Mouse (Mus musculus): ENCODE measurements around the gene Stard7.
"Not testable (repeated sequence)": the region's sequence is repeated elsewhere in the genome, so short reads cannot be mapped to it uniquely, and the experiment has no call there.

Gene Stard7

GRCm38 (mm10) chr2:127275551-127276320, 5.7 kb downstream of the Stard7 start:
- no peak for DNase-seq (ENCODE audit: low read depth)

DNA sequence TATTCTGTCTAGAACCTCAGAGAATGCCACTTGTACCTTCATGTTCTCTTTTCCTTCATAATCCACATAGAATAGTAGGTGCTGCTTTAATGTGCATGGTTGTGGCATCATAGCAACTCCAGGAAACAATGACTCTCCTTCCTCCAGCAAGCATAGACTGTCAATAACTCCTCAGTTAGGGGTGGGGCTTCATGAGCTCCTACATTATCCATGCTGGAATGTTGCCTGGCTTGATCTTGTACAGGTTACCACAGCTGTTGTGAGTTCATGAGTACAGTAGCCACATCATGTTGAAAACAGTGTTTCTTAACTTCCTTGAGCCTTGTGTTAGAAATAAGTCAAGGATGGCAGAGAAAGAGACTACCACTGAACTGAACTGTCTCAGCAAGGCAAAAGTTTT, 8.1 kb downstream of the Stard7 start:
- DNase-seq (ENCODE audit: low read depth): no peak

GRCm38 (mm10) chr2:127292250-127292649, 22.2 kb downstream of the Stard7 start:
- no peak for DNase-seq (ENCODE audit: low read depth)

GRCm38 (mm10) chr2:127297001-127297805, 27.2 kb downstream of the Stard7 start:
- DNase-seq (ENCODE audit: low read depth): no peak

DNA sequence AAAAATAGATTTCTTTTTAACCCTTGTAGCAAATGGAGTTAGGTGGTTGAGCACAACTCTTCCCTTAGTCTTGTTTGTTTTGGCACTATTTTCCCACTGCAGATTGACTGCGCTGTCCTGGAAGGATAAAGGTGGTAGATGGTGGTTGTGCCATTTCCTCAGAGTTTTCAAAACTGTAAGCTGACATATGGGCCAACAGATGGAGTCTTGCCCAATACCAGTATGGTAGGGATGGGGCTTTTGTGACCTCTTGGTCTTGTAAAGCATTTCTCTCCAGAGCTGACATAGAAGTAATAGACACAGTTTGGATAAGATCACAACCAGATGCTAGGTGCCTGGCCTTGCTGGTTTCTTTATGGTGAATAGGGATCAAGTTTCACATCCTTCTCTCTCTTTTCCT, 28.0 kb downstream of the Stard7 start:
- no peak for DNase-seq (ENCODE audit: low read depth)

DNA sequence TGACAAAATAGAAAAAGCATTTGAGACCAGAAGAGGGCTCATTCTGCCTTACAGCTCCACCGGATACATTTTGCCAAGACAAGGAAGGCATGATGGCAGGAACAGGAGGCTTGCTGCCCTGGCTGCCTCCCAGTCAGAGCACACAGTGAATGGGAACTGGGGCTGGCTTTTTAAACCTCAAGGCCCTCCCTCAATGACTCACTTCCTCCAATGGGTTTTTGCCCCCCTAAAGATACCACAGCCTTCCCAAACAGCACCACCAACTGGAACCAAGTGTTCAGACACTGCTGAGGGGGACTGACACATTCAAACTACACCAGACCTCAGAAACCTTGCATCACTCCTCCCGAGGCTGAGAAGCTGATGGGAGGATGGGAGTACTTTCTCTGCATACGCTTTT, 30.7 kb downstream of the Stard7 start:
- no peak for DNase-seq (ENCODE audit: low read depth)

GRCm38 (mm10) chr2:127301883-127302282, 31.9 kb downstream of the Stard7 start:
- no peak for DNase-seq (ENCODE audit: low read depth)

GRCm38 (mm10) chr2:127304192-127304591, 34.2 kb downstream of the Stard7 start:
- DNase-seq (ENCODE audit: low read depth): not testable (repeated sequence)

- DNase-seq (ENCODE audit: low read depth): no peak
Observed at GRCm38 (mm10) chr2:127304609-127305210, 34.7 kb downstream of the Stard7 start.

DNA sequence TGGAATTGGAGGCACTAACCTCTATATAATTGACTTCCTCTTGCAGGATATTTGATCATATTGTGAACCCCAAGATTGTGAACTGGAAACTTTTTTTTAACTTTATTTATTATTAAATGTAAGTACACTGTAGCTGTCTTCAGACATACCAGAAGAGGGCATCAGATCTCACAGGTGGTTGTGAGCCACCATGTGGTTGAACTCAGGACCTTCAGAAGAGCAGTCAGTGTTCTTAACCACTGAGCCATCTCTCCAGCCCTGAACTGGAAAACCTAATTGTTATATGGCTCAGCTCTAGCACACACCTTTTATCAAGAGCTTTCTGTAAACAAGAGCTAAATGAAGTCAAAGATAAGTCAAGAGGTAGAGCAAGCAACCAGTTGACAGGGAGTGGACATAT, 36.1 kb downstream of the Stard7 start:
- DNase-seq (ENCODE audit: low read depth): no peak

DNA sequence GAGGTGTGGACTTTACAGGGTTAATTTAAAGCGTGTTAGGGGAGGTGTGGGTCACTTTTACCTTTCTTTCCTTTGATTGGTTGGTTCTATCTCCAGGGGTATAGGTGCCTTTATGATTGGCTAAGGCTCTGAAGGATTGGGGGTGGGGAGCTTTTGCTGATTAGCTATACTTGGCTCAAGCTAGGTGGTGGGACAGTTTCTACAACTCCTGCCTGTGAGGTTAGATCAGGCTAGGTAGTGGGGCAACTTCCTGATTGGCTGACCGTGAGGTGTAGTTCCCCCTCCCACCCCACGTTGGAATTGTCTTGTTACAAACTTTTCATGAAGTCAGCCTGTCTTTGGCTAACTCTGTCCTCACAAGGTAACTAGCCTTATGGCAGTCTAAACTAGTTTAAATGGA, 37.2 kb downstream of the Stard7 start:
- no peak for DNase-seq (ENCODE audit: low read depth)

DNA sequence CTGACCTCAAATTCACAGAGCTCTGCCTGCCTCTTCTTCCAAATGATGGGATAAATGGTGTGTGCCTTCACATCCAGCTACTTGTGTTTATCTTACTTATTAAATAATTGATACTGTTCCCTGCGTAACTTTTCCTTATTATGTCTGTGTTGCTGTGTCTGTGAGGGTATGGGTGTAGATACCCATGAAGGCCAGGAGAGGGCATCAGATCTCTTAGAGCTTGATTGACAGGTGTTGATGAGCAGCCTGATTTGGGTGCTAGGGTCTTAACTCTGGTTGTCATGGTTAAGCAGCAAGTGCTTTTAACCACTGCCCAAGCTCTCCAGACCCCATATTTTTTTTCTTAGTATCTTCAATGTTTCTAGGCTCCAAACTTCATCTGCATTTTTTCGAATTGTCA, 38.6 kb downstream of the Stard7 start:
- no peak for DNase-seq (ENCODE audit: low read depth)

DNA sequence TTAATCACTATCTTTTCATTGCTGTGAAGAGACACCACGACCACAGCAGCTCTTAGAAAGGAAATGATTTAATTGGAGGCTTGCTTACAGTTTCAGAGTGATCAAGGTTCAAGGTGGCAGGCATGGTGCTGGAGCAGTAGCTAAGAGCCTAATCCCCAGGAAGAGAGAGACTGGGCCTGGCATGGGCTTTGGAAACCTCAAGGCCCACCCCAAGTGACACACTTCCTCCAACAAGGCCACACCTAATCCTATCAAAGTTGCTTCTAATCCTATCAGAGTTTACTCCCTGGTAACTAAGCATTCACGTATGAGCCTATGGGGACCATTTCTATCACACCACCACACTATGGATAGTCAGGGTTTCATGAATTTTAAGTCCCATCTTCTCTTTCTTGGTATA, 40.2 kb downstream of the Stard7 start:
- no peak for DNase-seq (ENCODE audit: low read depth)

DNA sequence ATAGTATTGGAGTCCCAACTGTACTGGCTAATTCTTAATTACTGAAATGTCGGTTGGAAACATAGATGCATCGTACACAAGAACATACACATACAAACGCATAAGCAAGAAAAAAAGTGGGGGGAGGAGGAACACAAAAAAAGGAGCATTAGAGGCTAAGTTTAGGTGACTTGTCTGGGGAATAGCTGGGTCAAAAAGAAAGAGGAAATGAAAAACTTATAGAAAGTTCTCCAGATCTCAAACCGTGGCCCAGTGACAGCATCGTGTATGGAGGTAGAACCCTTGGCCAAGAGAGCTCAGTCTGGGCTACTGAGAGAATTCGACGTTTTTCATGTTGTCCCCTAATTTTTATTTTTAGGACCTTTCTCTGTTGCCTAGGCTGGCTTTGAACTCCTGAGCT, 40.7 kb downstream of the Stard7 start:
- DNase-seq (ENCODE audit: low read depth): no peak

DNA sequence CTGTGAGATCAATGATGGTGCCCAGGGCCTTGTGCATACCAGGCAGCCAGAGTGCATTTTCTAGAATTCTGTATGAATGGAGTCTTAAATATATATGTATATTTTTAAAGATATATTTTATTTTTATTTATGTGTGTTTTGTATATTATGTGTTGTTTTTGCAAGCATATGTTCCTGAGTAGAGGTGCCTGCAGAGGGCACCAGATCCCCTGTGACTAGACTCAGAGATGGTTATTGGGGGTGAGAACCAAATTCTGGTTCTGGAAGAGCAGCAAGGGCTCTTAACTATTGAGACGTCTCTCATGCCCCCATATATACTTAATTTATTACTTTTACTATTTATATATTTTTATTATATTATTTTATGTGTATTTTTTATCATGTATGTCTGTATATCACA, 41.2 kb downstream of the Stard7 start:
- no peak for DNase-seq (ENCODE audit: low read depth)

GRCm38 (mm10) chr2:127312801-127313200, 42.8 kb downstream of the Stard7 start:
- no peak for DNase-seq (ENCODE audit: low read depth)

DNA sequence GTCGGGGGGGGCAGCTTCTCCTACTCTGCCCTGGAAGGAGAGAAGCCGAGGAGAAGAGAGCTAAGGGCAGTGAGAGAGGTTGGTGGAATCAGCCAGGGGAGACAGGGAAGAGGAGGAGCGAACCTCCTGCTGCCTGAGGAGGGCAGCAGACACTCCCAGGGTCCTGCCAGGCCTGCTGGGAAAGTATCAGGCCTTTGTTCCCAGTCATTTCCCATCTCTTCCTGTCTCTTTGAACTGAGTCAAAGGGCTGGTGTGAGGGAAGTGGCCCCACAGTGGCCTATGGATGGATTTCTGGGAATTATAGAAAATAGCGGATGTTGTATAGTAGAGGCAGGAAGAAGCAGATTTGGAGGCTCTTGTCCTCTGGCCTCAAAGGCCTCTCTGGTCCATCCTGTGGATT, 43.9 kb downstream of the Stard7 start:
- no peak for DNase-seq (ENCODE audit: low read depth)

- DNase-seq (ENCODE audit: low read depth): no peak
Observed at GRCm38 (mm10) chr2:127314467-127315154, 44.6 kb downstream of the Stard7 start.

GRCm38 (mm10) chr2:127315155-127315470, 45.1 kb downstream of the Stard7 start:
- no peak for DNase-seq (ENCODE audit: low read depth)

DNA sequence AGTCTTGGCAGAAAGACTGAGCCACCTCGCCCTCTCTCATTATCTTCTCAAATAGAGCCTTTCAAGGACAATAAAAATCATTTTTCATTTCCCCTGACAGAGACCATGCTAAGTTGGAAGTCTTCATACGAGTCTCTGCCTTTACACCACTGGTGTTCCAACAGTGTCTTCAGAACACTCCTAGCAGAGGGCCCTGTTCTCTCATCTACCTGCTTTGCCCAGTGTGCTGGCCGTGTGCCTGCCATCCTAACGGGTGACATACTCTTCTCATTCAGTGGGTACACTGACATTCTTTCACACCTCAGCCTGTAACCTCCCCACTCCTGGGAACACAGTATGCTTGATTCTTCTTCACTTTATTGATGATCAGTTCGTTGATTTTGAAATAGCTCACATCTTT, 46.4 kb downstream of the Stard7 start:
- DNase-seq (ENCODE audit: low read depth): no peak

- no peak for DNase-seq (ENCODE audit: low read depth)
Observed at GRCm38 (mm10) chr2:127318136-127318535, 48.1 kb downstream of the Stard7 start.

DNA sequence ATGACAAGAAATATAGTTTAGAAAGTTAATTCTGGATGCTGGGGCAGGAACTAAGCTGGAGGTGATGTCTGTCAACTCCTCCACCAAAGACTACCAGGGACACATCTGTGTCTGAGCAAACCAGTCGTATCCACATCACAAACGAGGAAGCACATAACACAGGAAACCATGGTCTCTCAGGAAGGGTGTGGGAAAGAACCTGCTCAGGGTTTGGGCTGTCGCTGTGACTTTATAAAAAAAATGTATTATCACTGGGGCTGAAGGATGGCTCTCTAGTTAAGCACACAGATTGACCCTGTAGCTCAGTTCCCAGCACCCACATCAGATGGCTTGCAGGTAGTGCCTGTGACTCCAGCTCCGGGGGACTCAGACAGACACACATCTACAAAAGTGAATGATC, 49.1 kb downstream of the Stard7 start:
- DNase-seq (ENCODE audit: low read depth): no peak

All from fibroblast of lung, adult 2 months (primary cell).